Mouse (Mus musculus) stomach, postnatal 0 days (tissue): Measurements from ENCODE around the gene Gng7.

Experiments
- CTCF ChIP-seq: IDR thresholded peaks from 2 replicates; pipeline ENCODE4 v1.5.1; 2016; ENCODE audit warnings: antibody characterized with exemption, low read depth, mild to moderate bottlenecking, moderate library complexity
- EP300 ChIP-seq: optimal IDR thresholded peaks from 2 replicates; pipeline ENCODE3; 2016; ENCODE audit warnings: antibody characterized with exemption

- no peak for TF ChIP-seq CTCF
- no peak for TF ChIP-seq EP300
These were observed 59.9 kb downstream of the Gng7 start for GRCm38 (mm10) chr10:80954843-80955242.
